Mouse (Mus musculus) stomach, postnatal 0 days (tissue): Measurements from ENCODE around the gene Col4a1.

Source experiments
- CTCF ChIP-seq: IDR thresholded peaks from 2 replicates; pipeline ENCODE4 v1.5.1; 2016; ENCODE audit warnings: antibody characterized with exemption, low read depth, mild to moderate bottlenecking, moderate library complexity
- EP300 ChIP-seq: optimal IDR thresholded peaks from 2 replicates; pipeline ENCODE3; 2016; ENCODE audit warnings: antibody characterized with exemption

DNA sequence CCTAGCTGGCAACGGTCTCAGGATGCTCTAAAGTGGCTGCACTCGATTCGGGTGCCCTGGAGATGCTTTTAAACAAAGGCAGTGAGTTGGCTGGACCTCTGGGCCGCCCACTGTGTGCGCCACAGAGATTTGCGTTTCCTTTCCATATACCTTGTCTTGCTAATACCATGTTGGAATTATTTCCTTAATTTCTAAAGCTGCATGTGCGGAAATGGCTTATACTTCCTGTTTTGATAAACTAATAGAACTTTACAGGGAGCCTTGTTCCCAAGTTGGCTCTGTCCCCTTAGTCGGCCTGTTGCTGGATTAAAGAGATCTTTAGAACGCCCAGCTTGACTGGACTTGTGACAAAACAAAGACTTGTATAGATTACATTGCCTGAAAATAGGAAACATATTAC, 35.1 kb upstream of the Col4a1 start:
- TF ChIP-seq CTCF: no peak
- no peak for TF ChIP-seq EP300
